Mouse (Mus musculus) testis, adult 2 months (tissue): ENCODE results near the gene Sash1. TPM values are rescaled to one million over a fixed set of nuclear protein-coding genes. Genes with fewer than 3 reads are reported as not detected.

ENCODE experiments used
- H3K27ac ChIP-seq: fragments of 200-500 bp; 2 replicates; pipeline ENCODE4 v1.5.1; 2012; ENCODE audit warnings: low read depth, low read length; ENCODE audit not compliant: control insufficient read depth, insufficient read depth
- H3K27me3 ChIP-seq: fragments of 200-500 bp; 2 replicates; pipeline ENCODE4 v1.6.1; 2012; ENCODE audit warnings: mild to moderate bottlenecking, low read length, moderate library complexity; ENCODE audit not compliant: control insufficient read depth, insufficient read depth
- H3K36me3 ChIP-seq: fragments of 200-500 bp; 2 replicates; pipeline ENCODE4 v1.6.1; 2012; ENCODE audit warnings: mild to moderate bottlenecking, low read length; ENCODE audit not compliant: control insufficient read depth, insufficient read depth
- H3K4me1 ChIP-seq: fragments of 200-500 bp; 2 replicates; pipeline ENCODE4 v1.6.1; 2012; ENCODE audit warnings: low read length; ENCODE audit not compliant: control insufficient read depth, insufficient read depth
- H3K4me3 ChIP-seq: fragments of 200-500 bp; 2 replicates; pipeline ENCODE4 v1.5.1; 2012; ENCODE audit warnings: low read depth, mild to moderate bottlenecking, low read length, moderate library complexity, mixed read lengths; ENCODE audit not compliant: control insufficient read depth
- CTCF ChIP-seq: fragments of 200-500 bp; IDR thresholded peaks from 2 replicates; pipeline ENCODE4 v1.5.1; 2012; ENCODE audit warnings: low read depth, mild to moderate bottlenecking, inconsistent platforms, low read length, moderate library complexity; ENCODE audit not compliant: control insufficient read depth, insufficient read depth, insufficient replicate concordance
- POLR2A ChIP-seq: fragments of 200-500 bp; IDR thresholded peaks from 2 replicates; pipeline ENCODE4 v1.6.1; 2012; ENCODE audit warnings: low read depth, mild to moderate bottlenecking, inconsistent platforms, low read length, moderate library complexity; ENCODE audit not compliant: control insufficient read depth
- polyA plus RNA-seq: library from polyadenylated mRNA; depleted of rRNA; stranded (reverse); fragments of >200 nt; gene quantifications from 2 replicates; pipeline ENCODE4 v1.2.3, GENCODE M21; 2012

Sash1 gene
- polyA plus RNA-seq, 1 experiment = 2.7 TPM

- H3K36me3 ChIP-seq = no peaks in the 10 kb centered on the region
- H3K27ac ChIP-seq = no peak overlapping the region
- no peak overlapping the region for H3K4me3 ChIP-seq
- H3K4me1 ChIP-seq = no peaks in the 10 kb centered on the region
- TF ChIP-seq POLR2A (no peak), CTCF (no peak)
- no peaks in the 10 kb centered on the region for H3K27me3 ChIP-seq
Measured at GRCm38 (mm10) chr10:8898099-8898777, 12.4 kb upstream of the Sash1 start.

- no peak for TF ChIP-seq POLR2A
- no peak for TF ChIP-seq CTCF
- H3K4me1 ChIP-seq = no peaks in the 10 kb centered on the region
- no peak overlapping the region for H3K27ac ChIP-seq
- no peaks in the 10 kb centered on the region for H3K27me3 ChIP-seq
- no peak overlapping the region for H3K4me3 ChIP-seq
- H3K36me3 ChIP-seq = no peaks in the 10 kb centered on the region
Measured at GRCm38 (mm10) chr10:8894965-8895515, 9.2 kb upstream of the Sash1 start.

- Histone ChIP-seq H3K4me1 (peaks cover 3% of the 10 kb centered on the region; the same call in 1 of the 2 replicates), H3K36me3 (no peaks in the 10 kb centered on the region), H3K27me3 (no peaks in the 10 kb centered on the region), H3K27ac (no peak overlapping the region), H3K4me3 (no peak overlapping the region)
- TF ChIP-seq CTCF (no peak), POLR2A (no peak)
Measured at GRCm38 (mm10) chr10:8890511-8890910, 4.6 kb upstream of the Sash1 start.

- H3K4me3 ChIP-seq = no peak overlapping the region
- no peak for TF ChIP-seq CTCF
- no peak for TF ChIP-seq POLR2A
- peaks cover 3% of the 10 kb centered on the region; the same call in 1 of the 2 replicates for H3K4me1 ChIP-seq
- no peaks in the 10 kb centered on the region for H3K36me3 ChIP-seq
- no peak overlapping the region for H3K27ac ChIP-seq
- H3K27me3 ChIP-seq = no peaks in the 10 kb centered on the region
Measured at GRCm38 (mm10) chr10:8889341-8889740, 3.5 kb upstream of the Sash1 start.

GRCm38 (mm10) chr10:8886528-8886854, 621 bp upstream of the Sash1 start:
- no peaks in the 10 kb centered on the region for H3K27me3 ChIP-seq
- no peaks in the 10 kb centered on the region for H3K36me3 ChIP-seq
- H3K4me1 ChIP-seq = peaks cover 3% of the 10 kb centered on the region; the same call in 1 of the 2 replicates
- peak overlapping the region; percentile 89 for H3K4me3 ChIP-seq
- H3K27ac ChIP-seq = peak overlapping the region; percentile 2; the same call in 1 of the 2 replicates
- TF ChIP-seq CTCF = no peak
- no peak for TF ChIP-seq POLR2A

GRCm38 (mm10) chr10:8885201-8885600, 669 bp downstream of the Sash1 start:
- H3K4me3 ChIP-seq = peak overlapping the region; percentile 89
- peaks cover 3% of the 10 kb centered on the region; the same call in 1 of the 2 replicates for H3K4me1 ChIP-seq
- TF ChIP-seq POLR2A (no peak), CTCF (no peak)
- no peaks in the 10 kb centered on the region for H3K36me3 ChIP-seq
- no peak overlapping the region for H3K27ac ChIP-seq
- no peaks in the 10 kb centered on the region for H3K27me3 ChIP-seq

- Histone ChIP-seq H3K27ac (no peak overlapping the region), H3K4me3 (no peak overlapping the region), H3K4me1 (peaks cover 3% of the 10 kb centered on the region; the same call in 1 of the 2 replicates), H3K36me3 (no peaks in the 10 kb centered on the region), H3K27me3 (no peaks in the 10 kb centered on the region)
- TF ChIP-seq CTCF (no peak), POLR2A (no peak)
Measured at GRCm38 (mm10) chr10:8884565-8884964, 1.3 kb downstream of the Sash1 start.
